Mouse (Mus musculus) cortical plate, adult 2 months (tissue): ENCODE results near the gene Twf2.

Experiments
- CTCF ChIP-seq: fragments of 200-500 bp; IDR thresholded peaks from 2 replicates; pipeline ENCODE4 v1.5.1; 2011; ENCODE audit warnings: mild to moderate bottlenecking, control low read depth, low read length; ENCODE audit not compliant: insufficient read depth; ENCODE audit errors: extremely low read depth
- POLR2A ChIP-seq: fragments of 200-500 bp; IDR thresholded peaks from 2 replicates; pipeline ENCODE4 v1.6.1; 2011; ENCODE audit warnings: mild to moderate bottlenecking, low read length, control low read depth; ENCODE audit not compliant: insufficient read depth; ENCODE audit errors: extremely low read depth

- TF ChIP-seq POLR2A (no peak), CTCF (no peak)
Observed at GRCm38 (mm10) chr9:106237878-106238277, 35.0 kb downstream of the Twf2 start.
